Mouse (Mus musculus) spleen, adult 12 weeks (tissue): ENCODE results near the gene Grb2.

ENCODE experiments used
- DNase-seq: peaks from one replicate; pipeline ENCODE4 v3.0.0; 2022; ENCODE audit warnings: low spot score

The Grb2 gene

GRCm38 (mm10) chr11:115686369-115686768, 22.0 kb downstream of the Grb2 start:
- DNase-seq: no peak

DNA sequence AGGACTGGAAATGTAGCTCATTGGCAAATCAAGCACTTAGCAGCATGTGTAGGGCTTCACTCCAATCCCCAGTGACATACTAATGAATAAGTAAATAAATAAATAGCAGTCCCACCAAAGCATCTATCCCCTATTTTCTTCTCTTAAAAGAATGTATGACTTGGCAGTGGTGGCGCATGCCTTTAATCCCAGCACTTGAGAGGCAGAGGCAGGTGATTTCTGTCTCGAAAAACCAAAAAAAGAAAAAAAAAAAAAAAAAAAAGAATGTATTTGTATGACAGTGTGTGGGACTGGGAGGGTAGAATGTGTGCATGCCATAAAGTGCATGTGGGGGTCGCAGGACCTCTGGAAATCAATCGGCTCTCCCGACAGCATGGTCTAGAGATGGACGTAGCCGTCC, 22.4 kb downstream of the Grb2 start:
- no peak for DNase-seq

DNA sequence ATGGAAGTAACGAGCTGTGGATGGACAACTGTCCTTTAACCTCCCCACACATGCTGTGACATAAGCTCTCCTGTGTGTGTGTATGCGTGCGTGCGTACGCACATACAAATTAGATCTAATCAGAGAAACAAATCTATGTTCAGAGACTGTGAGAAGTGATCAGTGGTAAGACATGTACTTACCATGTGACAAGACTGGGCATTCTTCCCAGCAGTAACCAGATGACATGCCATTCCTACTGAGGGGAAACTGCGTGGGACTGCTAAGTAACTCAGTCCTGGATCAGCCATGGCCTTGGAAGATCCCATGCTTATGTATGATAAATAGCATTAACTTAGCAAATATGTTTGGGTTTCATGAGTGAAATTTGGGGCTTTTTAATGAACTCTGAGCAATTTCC, 23.5 kb downstream of the Grb2 start:
- no peak for DNase-seq

- no peak for DNase-seq
Measured at GRCm38 (mm10) chr11:115683326-115683725, 25.1 kb downstream of the Grb2 start.

DNA sequence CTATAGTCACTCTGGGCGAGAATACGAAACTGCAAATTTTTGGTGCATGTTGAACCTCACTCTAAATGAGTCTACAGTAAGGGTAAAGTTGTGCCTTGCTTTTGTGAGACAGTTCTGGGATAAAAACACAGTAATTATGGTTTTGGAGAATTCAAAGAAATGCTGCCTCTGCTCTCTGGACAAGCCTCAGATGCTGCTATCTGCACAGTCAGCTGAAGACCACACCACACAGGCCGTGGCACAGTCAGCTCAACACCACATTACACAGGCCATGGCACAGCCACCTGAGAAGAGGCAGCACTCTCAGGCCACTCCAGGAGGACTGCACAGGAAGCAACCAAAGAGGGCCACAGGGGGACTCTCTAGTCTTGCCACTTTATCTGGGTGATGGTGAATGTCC, 26.0 kb downstream of the Grb2 start:
- no peak for DNase-seq

DNA sequence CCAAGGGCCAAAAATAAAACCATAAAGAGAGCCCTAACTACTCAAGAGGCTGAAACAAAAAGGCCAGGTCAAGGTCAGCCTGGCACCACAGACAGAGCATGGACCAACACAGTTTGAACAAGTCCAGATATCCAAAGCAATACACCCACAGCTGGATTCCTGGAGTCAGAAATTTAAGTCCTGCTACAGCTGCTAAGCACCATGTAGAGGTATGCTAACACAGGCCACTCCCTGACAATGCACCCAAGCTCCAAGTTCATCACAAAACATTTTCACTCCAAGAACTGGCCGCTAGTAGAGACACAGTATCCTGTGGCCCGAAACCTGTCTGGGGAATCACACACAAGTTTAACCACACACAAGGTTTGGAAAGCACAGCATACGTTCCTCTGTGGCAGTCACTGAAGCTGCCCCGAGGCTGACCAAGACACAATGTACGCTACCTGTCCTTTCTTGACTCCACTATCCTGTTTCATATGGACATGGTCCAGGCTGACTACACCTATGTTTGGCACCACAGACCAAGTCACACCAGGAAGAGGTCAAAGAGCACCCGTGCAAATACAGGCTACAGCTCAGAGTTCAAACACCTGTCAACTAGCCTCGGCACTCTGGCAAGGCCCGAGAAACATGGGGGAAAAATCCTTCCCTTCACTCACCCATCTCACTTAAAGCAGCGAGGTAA, 28.7 kb downstream of the Grb2 start:
- DNase-seq: no peak

DNA sequence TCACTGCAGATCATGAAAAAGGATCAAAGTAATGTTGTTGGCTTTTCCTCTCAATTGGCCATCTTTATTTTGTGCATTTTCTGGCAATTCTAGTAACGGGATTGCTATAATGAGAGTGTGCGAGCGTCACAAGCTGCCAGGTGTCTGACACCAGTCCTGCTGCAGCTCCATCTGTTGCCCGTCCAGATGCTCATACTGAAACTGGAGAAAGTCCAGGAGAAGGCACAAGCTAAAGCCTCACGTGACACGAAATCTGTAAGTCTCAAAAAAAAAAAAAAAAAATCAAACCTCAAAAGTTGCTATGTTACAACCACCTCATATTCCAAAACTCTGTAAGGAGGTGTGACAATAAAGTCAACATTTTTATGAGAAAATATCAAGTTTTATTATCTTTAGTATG, 29.5 kb downstream of the Grb2 start:
- DNase-seq: no peak

DNA sequence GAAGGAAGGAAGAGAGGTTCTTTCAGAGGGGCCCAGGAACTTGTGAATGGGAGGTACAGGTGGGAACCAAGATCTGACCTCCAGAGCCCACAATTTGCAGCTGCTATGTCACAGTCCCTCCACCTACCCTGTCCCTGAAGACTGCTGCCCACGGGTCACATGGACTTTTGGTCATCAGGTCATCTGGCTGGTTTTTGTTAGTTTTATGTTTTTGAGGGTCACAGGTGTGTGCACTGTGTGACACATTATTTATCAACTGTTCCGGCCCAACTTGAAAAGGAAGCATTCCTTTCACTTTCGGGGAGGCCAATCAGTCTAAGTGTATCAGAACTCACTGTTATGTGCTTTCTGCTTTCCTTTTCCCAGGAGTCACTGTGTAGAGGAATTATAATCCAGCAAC, 30.9 kb downstream of the Grb2 start:
- DNase-seq: no peak

GRCm38 (mm10) chr11:115676738-115677137, 31.7 kb downstream of the Grb2 start:
- no peak for DNase-seq

DNA sequence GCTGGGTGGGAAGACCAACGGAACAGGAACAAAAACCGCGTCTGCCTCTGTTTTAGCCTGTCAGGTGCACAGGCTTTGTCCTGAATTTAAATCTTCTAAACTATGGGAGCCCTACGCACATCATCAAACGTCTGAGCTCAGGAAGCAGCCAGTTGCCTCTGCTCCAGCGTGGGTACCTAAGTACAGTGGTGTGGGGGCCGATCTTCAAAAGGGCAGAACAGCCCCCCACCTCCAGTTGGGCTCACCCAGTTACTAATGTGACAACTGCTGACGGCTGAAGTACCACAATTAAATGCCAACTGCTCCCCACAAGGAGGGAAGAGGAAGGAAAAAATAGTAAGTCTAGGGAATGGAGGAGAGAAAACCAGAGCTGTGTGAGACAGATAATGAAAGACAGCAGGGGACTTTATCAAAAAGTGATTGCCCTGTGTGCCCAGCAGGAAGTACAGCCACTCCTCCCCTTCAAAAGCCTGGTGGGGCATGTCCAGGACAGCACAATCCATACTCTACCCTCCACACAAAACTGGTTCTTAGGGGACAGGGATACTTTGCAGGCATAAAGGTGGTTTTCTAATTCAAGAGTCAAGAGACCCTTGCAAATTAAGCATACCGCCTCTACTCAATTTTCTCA, 34.0 kb downstream of the Grb2 start:
- DNase-seq: no peak

DNA sequence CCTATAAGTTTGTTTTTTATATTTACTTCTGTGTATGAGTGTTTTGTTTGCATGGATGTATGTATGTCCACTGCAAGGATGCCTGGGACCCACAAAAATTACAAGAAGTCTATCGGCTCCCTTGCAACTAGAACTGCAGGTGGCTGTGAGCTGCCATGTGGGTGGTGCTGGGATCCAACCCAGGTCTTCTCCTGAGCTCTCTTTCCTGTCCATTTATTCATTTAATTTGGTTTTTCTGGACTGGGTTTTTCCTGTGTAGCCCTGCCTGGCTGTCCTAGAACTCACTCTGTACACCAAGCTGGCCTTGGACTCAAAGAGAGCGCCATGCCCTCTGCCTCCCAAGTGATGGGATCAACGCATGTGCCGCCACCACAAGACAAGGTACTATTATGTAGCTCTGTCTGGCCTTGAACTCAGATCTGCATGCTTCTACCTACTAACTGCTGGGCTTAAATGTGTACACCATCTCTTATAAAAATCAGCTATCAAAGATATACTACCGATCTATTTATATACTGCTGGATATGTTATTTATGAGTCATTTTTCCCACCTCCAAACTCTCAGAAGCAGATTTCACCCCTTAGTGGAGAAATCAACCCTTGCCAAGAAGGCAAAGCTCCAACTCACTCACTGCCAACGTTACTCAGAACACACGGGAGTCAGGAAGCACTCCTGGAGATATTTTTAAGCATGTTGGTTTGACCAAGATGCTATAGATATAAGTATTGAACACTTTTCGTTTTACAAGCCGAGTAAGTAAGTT, 34.7 kb downstream of the Grb2 start:
- no peak for DNase-seq

DNA sequence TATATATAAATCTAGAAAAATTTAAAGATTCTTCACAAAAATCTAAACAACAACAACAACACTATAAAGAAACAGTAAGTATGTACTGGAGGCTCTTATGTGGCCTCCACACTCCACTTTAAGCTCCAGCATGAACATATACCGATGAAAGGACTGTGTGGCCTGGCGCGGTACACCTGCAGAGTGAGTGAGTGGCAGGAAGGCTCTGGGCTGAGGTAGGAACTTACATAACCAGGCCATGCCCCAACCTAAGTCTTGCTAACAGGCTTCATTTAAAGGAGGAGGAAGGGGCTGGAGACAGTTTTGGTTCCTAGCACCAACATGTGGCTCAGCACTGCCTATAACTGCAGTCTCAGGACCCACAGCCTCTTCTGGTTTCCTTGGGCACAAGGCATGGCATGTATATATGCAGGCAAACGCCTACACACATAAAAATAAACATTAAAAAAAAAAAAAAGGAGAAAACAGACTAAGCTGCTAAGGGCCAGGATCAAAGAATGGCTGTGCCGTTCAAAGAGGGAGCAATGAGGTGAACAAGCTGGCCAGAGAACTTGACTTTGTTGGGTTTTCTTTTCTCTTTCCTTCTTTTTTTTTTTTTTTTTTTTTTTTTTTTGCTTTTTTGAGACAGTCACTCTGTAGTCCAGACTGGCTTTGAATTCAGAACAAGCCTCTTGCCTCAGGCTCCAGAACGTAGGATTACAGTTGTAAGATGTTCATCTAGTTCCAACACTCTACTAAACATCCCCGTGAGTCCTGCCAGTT, 36.0 kb downstream of the Grb2 start:
- no peak for DNase-seq

DNA sequence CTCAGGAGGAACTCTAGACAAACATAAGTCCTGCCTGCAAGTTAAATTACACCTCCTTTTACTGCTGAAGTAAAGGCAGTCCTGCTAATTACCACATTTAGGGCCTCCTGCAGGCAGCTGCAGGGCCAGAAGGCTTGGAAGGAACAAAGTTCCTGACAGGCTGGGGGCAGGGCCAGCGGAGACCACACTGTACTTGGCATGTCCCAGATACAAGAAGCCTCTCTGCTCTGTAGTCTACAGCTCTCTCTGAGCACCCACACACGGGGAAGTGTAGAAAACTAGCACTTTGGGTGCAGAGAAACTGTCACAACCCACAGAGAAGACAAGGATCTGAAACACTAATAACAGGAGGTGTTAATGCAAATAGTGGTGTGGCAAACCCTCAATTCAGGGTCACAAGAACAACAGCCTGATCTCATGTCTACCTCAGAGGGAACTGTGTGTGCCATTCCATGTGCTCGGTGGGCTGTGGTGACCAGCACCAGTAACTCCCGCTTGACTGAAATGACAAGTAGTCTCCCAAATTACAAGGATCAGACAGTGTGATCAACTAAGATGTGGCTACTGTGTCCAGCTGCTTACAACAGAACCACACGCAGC, 37.8 kb downstream of the Grb2 start:
- DNase-seq: no peak

DNA sequence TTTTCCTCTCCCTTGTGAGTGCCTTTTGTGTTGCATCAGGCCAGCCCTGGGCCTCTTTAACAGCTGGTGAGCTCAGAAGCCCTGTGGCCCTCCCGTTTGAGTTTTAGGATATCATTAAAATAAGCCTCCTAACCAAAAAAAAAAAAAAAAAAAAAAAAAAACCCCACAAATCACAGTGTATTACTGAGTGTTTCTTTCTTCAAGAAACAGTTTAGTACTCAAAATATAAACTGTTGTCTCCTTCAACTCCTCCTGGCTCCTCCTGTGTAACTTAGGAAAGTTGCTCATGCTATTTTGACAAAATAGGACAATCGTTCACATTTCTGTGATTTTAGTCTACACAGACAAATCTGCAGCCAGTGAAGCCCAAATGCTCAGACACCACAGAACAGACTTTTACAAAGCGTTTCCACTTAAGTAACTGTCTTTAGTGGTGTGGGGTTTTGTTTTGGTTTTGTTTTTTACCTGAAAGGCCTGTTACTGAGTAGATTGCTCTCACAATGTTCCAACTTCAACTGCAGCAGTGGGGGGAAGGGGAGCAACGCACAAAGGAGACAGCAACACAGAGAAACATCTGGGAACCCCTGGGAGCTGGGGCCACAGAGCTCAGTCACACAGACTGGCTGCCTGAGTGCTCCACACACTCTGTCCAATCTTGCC, 44.6 kb downstream of the Grb2 start:
- DNase-seq: no peak

- DNase-seq: no peak
Measured at GRCm38 (mm10) chr11:115660376-115660775, 48.0 kb downstream of the Grb2 start.

DNA sequence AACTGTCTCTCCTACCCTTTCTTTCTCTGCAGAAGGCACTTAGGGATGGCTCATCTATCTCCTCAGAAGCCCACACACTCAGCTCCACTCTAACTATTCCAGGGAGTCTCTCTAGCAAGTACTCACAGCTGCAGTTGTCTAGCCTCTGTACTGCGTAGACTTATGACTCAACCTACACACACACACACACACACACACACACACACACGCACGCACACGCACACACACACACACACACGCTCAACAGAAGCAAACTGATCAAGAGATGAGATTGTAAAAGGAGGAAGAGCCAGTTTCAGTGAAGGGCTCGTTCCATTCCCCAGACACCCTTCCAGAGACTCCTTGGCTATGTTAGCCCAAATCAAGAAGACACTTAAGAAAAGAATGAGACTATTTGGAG, 49.9 kb downstream of the Grb2 start:
- DNase-seq: no peak

DNA sequence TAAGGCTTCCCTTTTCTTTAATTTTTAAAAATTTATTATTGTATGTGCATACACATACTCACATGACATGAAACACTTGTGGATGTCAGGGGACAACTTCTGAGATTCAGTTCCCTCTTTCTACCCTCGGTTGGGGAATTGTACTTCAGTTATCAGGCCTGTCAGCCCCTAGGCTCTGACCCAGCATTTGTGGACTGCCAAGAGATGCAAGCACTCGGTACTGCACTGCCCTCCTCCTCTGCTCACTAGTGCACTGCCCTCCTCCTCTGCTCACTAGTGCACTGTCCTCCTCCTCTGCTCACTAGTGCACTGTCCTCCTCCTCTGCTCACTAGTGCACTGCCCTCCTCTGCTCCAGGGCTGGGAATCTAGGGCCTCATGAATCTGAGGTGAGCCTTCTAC, 54.3 kb downstream of the Grb2 start:
- DNase-seq: no peak

- no peak for DNase-seq
Measured at GRCm38 (mm10) chr11:115653194-115653593, 55.2 kb downstream of the Grb2 start.

- no peak for DNase-seq
Measured at GRCm38 (mm10) chr11:115651680-115652079, 56.7 kb downstream of the Grb2 start.

GRCm38 (mm10) chr11:115649706-115650105, 58.7 kb downstream of the Grb2 start:
- DNase-seq: no peak

DNA sequence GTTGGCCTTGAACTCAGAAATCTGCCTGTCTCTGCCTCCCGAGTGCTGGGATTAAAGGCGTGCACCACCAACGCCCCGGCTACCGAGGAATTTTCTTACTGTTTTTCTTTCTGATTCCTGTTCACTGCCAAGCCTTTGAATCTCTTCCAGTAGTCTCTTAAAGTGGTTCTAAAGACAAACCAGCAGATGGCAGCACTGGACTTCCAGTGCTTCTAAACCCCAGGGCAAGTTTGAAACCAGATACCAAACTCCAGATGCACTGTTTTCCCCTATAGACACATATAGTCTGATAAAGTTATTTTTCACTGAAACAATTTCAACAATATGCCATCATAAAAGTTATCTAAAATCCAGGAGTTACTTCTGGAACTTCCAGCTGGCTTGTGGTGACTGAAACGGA, 60.9 kb downstream of the Grb2 start:
- no peak for DNase-seq

DNA sequence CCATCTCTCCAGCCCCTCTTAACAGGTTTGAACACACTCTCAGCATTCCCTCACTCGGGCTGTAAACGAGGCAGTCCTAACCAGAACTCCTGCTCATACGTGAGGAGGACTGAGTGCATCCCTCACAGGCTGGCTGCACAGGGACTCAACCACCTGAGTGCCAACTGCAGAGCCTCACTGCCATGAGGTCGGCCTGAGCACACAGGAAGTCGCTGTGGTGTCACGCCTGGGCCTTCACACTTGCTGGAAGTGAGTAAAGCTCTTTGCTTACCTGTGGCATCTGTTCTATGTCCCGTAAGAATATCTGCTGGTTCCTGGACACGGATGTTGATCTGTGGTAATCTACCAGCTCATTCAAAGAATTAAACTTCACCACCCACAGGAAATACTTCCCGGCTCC, 62.0 kb downstream of the Grb2 start:
- DNase-seq: no peak
